Mouse (Mus musculus) yolk sac, embryonic 10.5 days (tissue): Measurements from ENCODE around the gene Gnl1.

Experiments used
- DNase-seq: peaks from one replicate; pipeline ENCODE4 v3.0.0-alpha.2; 2017; ENCODE audit warnings: low spot score

The Gnl1 gene

DNA sequence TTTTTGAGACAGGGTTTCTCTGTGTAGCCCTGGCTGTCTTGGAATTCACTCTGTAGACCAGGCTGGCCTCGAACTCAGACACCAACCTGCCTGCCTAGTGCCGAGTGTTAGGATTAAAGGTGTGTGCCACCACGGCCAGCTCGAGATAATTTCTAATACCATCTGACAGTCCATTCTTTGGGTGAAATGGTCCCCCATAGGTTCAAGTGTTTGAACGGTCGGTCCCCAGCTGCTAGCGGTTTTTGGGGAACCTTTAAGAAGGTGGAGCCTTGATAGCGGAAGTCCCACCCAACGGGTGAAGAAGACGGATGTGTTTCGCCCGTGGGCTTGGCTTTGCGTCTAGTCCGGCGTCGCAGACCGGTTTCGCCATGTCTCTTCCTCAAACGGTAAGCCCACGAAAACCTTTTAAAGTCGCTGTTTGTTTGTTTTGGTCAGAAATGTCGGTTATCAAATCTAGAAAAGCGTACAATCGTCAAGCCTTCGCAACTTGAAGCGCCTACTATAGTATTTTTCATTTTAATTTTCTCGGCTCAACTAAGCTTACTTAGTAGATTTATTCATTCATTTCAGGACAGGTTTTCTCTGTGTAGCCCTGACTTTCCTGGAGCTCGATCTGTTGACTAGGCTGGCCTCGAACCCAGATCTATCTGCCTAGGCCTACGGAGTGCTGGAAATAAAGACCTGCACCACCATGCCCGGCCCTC, 14.7 kb downstream of the Gnl1 start:
- DNase-seq: peak; percentile 83

GRCm38 (mm10) chr17:35994879-35995240, 15.2 kb downstream of the Gnl1 start:
- DNase-seq: no peak

DNA sequence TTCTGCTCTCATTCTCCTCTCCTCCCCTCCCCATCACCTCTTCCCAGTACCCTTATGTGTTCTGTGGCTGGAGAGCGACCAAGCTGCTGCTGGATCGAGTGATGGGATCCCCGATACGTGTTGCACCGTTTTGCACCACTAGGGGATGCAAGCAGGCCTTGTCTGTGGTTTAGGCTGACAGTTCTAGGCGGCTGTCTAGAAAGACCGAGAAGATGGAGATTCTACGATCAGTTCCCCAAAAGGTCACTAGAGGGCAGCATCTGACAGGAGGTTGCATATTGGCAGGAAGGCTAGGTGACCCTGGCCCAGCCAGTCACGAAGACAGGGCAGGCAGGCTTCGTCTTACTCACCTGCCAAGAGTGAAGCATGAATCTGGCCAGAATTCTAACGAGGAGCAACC, 17.3 kb downstream of the Gnl1 start:
- DNase-seq: peak; percentile 93

GRCm38 (mm10) chr17:35997713-35998510, 18.3 kb downstream of the Gnl1 start:
- no peak for DNase-seq

- no peak for DNase-seq
Measured at GRCm38 (mm10) chr17:35998545-35999305, 19.1 kb downstream of the Gnl1 start.

GRCm38 (mm10) chr17:35999356-35999755, 19.7 kb downstream of the Gnl1 start:
- DNase-seq: no peak

- DNase-seq: no peak
Measured at GRCm38 (mm10) chr17:36000349-36000748, 20.7 kb downstream of the Gnl1 start.

DNA sequence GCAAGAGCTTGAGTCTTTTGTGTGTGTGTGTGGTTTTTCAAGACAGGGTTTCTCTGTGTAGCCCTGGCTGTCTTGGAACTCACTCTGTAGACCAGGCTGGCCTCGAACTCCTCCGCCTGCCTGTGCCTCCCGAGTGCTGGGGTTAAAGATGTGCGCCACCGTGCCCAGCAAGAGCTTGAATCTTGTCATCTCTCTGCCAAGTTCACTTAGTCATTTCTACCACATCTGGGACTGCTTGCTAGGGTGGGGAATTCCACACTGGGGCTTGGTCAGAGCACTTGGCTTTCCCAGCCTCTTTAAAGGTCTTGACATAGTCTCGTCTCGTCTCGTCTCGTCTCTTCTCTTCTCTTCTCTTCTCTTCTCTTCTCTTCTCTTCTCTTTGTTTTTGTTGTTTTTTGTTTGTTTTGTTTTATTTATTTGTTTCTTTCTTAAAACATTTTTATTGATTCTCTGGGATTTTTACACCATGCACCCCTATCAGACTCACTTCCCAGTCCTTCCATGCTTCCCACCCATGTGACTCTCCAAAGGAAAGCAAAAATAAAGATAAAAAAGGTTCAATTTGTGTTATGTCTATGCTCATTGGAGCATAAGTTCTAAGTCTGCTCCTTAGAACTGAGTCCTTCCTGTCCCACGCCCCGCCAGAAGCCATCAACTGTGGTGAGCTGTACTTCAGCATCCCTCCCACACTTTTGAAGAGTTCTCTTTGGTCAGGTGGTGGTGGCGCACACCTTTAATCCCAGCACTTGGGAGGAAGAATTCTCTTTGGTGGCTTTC, 21.7 kb downstream of the Gnl1 start:
- no peak for DNase-seq

GRCm38 (mm10) chr17:36001966-36002365, 22.3 kb downstream of the Gnl1 start:
- no peak for DNase-seq

- DNase-seq: no peak
Measured at GRCm38 (mm10) chr17:36003331-36003730, 23.7 kb downstream of the Gnl1 start.

DNA sequence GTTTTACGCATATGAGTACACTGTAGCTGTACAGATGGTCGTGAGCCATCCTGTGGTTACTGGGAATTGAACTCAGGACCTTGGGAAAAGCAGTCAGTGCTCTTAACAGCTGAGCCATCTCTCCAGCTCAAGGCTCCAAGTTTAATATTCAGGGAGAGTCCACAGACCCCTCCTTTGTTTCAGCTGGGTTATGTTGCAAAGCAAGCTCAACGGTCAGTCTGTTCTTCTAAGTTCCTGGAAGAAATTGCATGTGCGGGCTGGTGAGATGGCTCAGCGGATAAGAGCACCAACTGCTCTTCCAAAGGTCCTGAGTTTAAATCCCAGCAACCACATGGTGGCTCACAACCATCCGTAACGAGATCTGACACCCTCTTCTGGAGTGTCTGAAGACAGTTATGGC, 24.8 kb downstream of the Gnl1 start:
- peak; percentile 53 for DNase-seq

- no peak for DNase-seq
Measured at GRCm38 (mm10) chr17:36014977-36015376, 35.3 kb downstream of the Gnl1 start.

DNA sequence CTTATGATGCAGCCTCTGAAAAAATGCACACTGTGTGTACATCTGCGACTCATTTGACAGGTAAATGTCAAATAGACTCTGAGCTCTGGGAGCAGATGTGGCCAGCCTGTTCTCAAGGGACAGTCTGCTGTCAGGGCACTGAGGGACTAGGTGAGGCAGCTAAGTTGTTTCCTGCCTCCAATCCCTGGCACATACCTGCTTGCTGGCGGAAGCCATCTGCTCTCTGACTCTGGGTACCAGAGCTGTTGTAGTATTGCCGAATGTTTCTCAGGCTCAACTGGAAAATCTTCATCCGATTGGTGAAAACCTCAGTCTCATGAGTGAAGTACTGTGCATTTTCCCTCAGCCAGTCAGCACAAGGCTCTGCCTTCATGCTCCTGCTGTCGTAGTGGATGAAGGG, 37.4 kb downstream of the Gnl1 start:
- no peak for DNase-seq

GRCm38 (mm10) chr17:36018979-36019378, 39.3 kb downstream of the Gnl1 start:
- DNase-seq: no peak

GRCm38 (mm10) chr17:36019519-36019918, 39.9 kb downstream of the Gnl1 start:
- no peak for DNase-seq

DNA sequence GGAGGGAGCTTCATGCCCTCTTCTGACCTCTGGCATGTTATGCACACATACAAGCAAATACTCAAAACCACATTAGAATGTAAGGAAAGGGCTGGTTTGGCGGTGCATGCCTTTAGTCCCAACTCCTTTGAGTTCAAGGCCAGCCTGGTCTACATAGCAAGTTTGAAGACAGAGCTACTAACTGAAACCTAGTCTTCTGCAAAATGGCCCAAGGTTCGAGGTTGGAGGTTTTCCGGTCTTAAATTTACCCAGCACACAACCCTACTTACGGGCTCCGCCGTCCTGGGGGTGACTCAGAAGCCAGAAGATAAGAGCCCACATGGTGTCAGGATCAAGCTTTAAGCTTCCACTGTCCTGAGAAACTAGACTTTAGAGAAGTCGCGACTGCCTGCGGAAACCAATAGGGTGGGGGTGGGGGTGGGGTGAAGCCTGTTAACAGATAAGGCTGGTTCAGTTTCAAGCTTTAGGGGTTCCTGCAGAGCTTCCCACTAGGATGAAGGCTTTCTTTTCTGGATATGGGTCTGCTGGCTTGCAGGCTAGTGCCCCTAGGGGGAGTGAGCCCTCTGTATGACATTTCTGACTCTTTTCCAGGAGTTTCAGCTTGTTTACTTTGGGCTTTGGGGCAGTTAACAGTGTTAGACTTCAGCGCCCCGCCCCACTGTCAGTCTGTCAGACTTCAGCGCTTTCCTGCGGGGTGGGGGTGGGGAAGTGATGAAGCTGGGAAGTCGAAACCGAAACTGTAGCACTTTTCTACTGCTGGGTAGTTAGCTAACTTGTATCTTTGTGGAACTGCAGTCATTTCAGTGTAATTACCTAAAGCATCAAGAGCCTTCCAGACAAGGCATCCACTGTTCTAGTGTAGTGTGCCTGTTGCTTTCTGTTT, 40.8 kb downstream of the Gnl1 start, which contains the start of gene H2-T24:
H2-T24 (minus strand) TSS at position 370 of the 883 bp plus-strand sequence.
- peak; percentile 79 for DNase-seq

- no peak for DNase-seq
Measured at GRCm38 (mm10) chr17:36021309-36021708, 41.7 kb downstream of the Gnl1 start.

DNA sequence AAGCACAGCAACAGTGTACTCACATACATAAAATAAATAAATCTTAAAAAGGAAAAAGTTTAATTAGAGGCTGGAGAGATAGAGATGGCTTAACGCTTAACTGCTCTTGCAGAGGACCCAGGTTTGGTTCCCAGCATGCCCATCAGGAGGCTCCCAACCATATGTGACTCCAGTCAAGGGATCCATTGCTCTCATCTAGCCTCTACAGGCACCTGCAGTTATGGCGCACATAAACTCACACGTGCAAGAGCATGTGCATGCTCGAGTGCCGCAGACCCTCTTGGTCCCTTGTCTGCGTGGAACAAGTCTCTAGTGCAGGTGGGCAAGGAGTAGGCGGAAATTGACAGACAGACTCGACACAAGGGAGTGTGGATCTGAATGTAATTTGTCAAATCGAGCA, 42.4 kb downstream of the Gnl1 start:
- no peak for DNase-seq

DNA sequence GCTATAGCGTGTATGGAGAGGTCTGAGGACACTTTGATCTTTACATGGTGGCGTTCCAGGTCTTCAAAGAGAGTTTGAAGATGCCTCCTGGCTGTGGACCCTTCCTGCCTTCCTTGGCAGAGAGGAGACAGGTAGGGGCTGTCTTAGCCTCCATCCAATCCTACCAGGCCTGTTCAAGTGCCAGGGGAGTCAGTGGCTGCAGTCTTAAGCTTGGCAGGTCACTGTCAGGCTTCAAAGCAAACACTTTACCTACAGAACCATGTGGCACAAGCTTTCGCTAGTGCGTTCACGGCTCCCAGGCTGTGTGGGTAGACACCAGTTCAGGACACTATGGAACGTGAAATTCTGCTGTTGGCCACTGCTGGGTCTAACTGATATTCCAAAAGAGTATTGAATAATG, 43.3 kb downstream of the Gnl1 start:
- no peak for DNase-seq

GRCm38 (mm10) chr17:36023710-36024654, 44.3 kb downstream of the Gnl1 start:
- DNase-seq: no peak
